Mouse (Mus musculus) forebrain, embryonic 14.5 days (tissue): ENCODE data around the gene Ntmt1. TPM values are rescaled to one million over a fixed set of nuclear protein-coding genes. Genes with fewer than 3 reads are reported as not detected.

ENCODE experiments used
- ATAC-seq: fragments of 200-750 bp; cut with Nextera tagmentation; 2 replicates; pipeline ENCODE4 v1.8.0; 2017; ENCODE audit warnings: mild to moderate bottlenecking, moderate library complexity
- DNase-seq: peaks from one replicate; pipeline ENCODE4 v3.0.0-alpha.2; 2015; ENCODE audit warnings: low spot score
- H3K27ac ChIP-seq: fragments of 300-500 bp; sonication (generic); 2 replicates; pipeline ENCODE4 v1.5.1; 2014; ENCODE audit warnings: low read depth, mild to moderate bottlenecking, control low read depth, low read length, moderate library complexity
- H3K27me3 ChIP-seq: fragments of 300-500 bp; sonication (generic); replicated peaks from 2 replicates; pipeline ENCODE4 v1.6.1; 2014; ENCODE audit warnings: low read length, control low read depth, mixed read lengths; ENCODE audit not compliant: control insufficient read depth, insufficient read depth
- H3K36me3 ChIP-seq: fragments of 300-500 bp; sonication (generic); 2 replicates; pipeline ENCODE4 v1.6.1; 2014; ENCODE audit warnings: low read length, control low read depth; ENCODE audit not compliant: control insufficient read depth, insufficient read depth
- H3K4me1 ChIP-seq: fragments of 300-500 bp; sonication (generic); 2 replicates; pipeline ENCODE4 v1.6.1; 2014; ENCODE audit warnings: antibody characterized with exemption, low read length, control low read depth; ENCODE audit not compliant: control insufficient read depth, insufficient read depth
- H3K4me2 ChIP-seq: fragments of 300-500 bp; sonication (generic); 2 replicates; pipeline ENCODE4 v1.6.1; 2014; ENCODE audit warnings: mild to moderate bottlenecking, control low read depth, low read length
- H3K4me3 ChIP-seq: fragments of 300-500 bp; sonication (generic); 2 replicates; pipeline ENCODE4 v1.5.1; 2014; ENCODE audit warnings: low read depth, low read length, control low read depth
- H3K9ac ChIP-seq: fragments of 300-500 bp; sonication (generic); 2 replicates; pipeline ENCODE4 v1.6.1; 2014; ENCODE audit warnings: mild to moderate bottlenecking, low read length, control low read depth, moderate library complexity
- H3K9me3 ChIP-seq: fragments of 300-500 bp; sonication (generic); replicated peaks from 2 replicates; pipeline ENCODE4 v1.6.1; 2016; ENCODE audit warnings: low read length, control low read depth, mixed read lengths; ENCODE audit not compliant: control insufficient read depth
- WGBS: fragments of 180-500 bp; shearing (Covaris S2); extraction: QIAGEN DNeasy Blood & Tissue Kit; methylation state at CpG from one replicate; pipeline ENCODE4 v1.1.7; 2014; 5-methylcytosine and 5-hydroxymethylcytosine counted together
- polyA plus RNA-seq: library from polyadenylated mRNA; unstranded; fragments of >200 nt; fragmentation: Nextera tagmentation; extraction: Ambion mirVana; gene quantifications from 2 replicates; pipeline ENCODE4 v1.2.1, GENCODE M21; 2014

Ntmt1 gene
- polyA plus RNA-seq, 1 experiment from 2014 or later, result 139 TPM

DNA sequence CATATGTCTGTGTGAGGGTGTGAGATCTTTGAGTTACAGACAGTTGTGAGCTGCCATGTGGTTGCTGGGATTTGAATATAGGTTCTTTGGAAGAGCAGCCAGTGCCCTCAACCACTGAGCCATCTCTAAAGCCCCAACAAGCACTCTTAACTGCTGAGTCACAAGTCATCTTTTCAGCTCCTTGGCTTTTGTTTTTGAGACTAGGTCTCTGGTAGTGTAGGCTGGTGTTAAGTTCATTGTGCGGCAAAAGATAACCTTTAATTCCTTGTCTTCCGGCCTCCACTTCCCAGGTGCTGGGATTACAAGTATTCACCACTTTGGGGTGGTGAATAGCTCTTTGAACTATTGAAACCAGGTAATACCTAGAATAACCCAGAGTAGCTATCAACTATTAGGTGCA is 1.6 kb upstream of the Ntmt1 start:
- H3K9me3 ChIP-seq, result no peaks in the 10 kb centered on the region
- H3K4me2 ChIP-seq, result no peak overlapping the region
- H3K4me3 ChIP-seq, result no peak overlapping the region
- ATAC-seq (no peak), DNase-seq (no peak)
- no peak overlapping the region for H3K27ac ChIP-seq
- WGBS, result 95% methylated on average over 2 of the region's 2 CpGs
- 0 out of 2 replicates have a peak, but pooled peaks cover 5% of the 10 kb centered on the region for H3K27me3 ChIP-seq
- no peak overlapping the region for H3K9ac ChIP-seq
- no peaks in the 10 kb centered on the region for H3K36me3 ChIP-seq
- H3K4me1 ChIP-seq, result peaks cover 21% of the 10 kb centered on the region

DNA sequence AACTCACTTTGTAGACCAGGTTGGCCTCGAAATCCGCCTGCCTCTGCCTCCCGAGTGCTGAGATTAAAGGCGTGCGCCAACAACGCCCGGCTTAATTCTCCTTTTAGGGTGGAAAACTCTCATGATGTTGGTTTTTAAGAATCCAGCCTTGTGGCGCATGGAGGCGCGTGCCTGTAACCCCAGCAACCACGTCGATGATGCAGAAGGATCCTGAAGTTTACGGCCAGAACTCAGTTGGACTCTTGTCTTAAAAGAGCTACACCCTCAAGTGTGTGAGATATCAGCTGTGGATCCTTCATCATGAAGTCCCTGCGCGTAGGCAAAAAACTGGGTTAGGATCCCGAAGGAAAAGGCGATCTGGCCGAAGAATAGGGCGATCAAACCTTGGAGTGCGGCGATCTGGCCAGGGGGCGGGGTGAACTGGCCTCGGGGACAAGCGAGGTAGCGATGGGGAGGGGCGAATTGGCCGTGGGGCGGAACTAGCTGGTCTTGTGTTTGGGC is 429 bp upstream of the Ntmt1 start:
- no peak for DNase-seq
- WGBS, result 9% methylated on average over 28 of the region's 28 CpGs

DNA sequence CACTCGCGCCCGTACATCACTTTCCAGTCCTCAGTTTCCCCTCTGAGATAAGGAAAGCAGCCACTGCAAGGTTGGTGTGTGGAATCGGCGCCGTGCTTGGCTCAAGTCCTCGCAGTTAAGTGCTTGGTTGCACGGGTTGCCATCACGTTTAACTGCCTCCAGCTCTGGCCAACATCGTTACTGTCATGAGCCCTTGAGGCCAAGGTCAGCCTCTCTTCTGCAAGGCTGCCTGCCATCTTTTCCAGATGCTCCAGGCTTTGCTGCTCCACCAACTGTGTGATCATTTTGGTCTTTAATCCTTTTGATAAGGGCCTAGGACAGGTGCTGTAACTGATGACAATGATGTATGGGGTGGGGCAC is 650 bp downstream of the Ntmt1 start:
- Histone ChIP-seq H3K4me1 (peaks cover 18% of the 10 kb centered on the region), H3K4me2 (peak overlapping the region; percentile 91), H3K9ac (peak overlapping the region; percentile 94), H3K36me3 (peaks cover 11% of the 10 kb centered on the region), H3K27ac (peak overlapping the region; percentile 82), H3K27me3 (no peaks in the 10 kb centered on the region), H3K9me3 (no peaks in the 10 kb centered on the region), H3K4me3 (peak overlapping the region; percentile 90)
- DNase-seq (peak; percentile 42), ATAC-seq (peak; percentile 10; the same call in 1 of the 2 replicates)
- 8% methylated on average over 10 of the region's 10 CpGs for WGBS

More for the DNA sequence above, 429 bp upstream of the Ntmt1 start:
- Histone ChIP-seq H3K27ac (peak overlapping the region; percentile 82), H3K4me1 (peaks cover 18% of the 10 kb centered on the region), H3K9ac (peak overlapping the region; percentile 94), H3K4me2 (peak overlapping the region; percentile 91), H3K36me3 (peaks cover 6% of the 10 kb centered on the region; the same call in 1 of the 2 replicates), H3K27me3 (0 out of 2 replicates have a peak, but pooled peaks cover under 1% of the 10 kb centered on the region), H3K9me3 (no peaks in the 10 kb centered on the region), H3K4me3 (peak overlapping the region; percentile 90)
- ATAC-seq, result no peak

DNA sequence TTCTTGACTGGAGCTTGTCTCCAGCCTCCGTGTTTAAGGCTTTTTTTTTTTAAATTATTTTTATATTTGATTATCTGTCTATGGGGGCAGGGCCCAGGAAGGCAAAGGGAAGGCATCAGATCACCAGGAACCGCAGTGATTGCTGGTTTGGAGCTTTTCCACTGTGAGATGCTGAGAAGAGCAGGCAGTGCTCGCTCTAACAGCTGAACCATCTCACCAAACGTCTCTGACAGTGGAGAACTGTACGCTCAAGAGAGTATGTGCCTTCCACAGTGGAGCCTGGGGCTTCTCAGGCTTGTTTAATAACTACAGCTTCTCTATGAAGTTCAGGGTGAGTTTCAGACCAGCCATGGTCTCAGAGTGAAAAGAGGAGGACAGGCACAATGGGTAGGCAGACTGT is 1.9 kb downstream of the Ntmt1 start:
- no peak overlapping the region for H3K27ac ChIP-seq
- H3K36me3 ChIP-seq, result peaks cover 24% of the 10 kb centered on the region
- ATAC-seq, result no peak
- WGBS, result 88% methylated on average over 5 of the region's 5 CpGs
- no peak for DNase-seq
- no peak overlapping the region for H3K4me3 ChIP-seq
- peaks cover 18% of the 10 kb centered on the region for H3K4me1 ChIP-seq
- 0 out of 2 replicates have a peak overlapping the region, but pooled peaks have one; percentile 33 for H3K9ac ChIP-seq
- H3K27me3 ChIP-seq, result no peaks in the 10 kb centered on the region
- no peaks in the 10 kb centered on the region for H3K9me3 ChIP-seq
- peak overlapping the region; percentile 91 for H3K4me2 ChIP-seq

DNA sequence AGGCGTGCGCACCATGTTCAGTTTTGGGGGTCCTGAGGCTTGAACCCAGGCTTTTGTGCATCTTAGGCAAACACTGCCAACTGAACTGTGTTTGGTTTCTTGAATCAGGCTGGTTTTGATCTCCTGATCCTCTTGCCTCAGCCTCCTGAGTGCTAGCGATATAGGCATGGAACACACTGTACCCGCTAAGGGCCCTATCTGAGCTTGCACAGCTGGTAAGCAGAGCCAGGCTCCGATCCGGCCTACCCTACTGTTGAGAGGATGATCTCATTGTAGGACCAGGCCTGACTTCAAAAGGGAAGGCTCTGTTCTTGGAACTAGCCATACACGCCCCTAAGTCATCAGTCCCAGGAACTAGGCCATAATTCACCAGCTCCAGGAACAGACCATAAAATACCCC is 2.9 kb downstream of the Ntmt1 start:
- DNase-seq (no peak), ATAC-seq (no peak)
- H3K36me3 ChIP-seq, result peaks cover 34% of the 10 kb centered on the region
- H3K27ac ChIP-seq, result no peak overlapping the region
- H3K4me2 ChIP-seq, result no peak overlapping the region
- H3K4me3 ChIP-seq, result no peak overlapping the region
- peaks cover 18% of the 10 kb centered on the region for H3K4me1 ChIP-seq
- WGBS, result 92% methylated on average over 7 of the region's 7 CpGs
- peak overlapping the region; percentile 32; the same call in 1 of the 2 replicates for H3K9ac ChIP-seq
- no peaks in the 10 kb centered on the region for H3K27me3 ChIP-seq
- H3K9me3 ChIP-seq, result no peaks in the 10 kb centered on the region

DNA sequence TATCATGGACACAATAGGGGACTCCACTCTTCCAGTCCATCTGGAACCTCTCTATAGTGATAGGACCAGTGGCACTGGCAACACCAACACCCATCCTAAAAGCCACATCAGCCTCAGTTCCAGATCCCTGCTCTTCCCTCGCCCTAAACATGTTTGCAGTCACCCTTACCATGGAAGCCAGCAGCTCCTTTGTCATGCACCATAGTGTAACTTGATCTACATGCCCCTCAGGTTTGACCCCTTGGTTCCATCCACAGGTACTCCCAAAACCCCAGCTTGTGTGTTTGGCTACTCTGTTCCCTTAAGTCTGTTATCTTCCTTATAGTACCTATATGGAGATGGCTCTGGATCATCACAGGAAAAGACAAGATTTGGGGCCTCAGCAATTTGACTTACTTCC is 8.8 kb downstream of the Ntmt1 start:
- 84% methylated on average over 1 of the region's 1 CpGs for WGBS
- no peak overlapping the region for H3K27ac ChIP-seq
- no peaks in the 10 kb centered on the region for H3K27me3 ChIP-seq
- no peak overlapping the region for H3K4me3 ChIP-seq
- no peaks in the 10 kb centered on the region for H3K4me1 ChIP-seq
- no peak overlapping the region for H3K4me2 ChIP-seq
- ATAC-seq (no peak), DNase-seq (no peak)
- H3K9me3 ChIP-seq, result no peaks in the 10 kb centered on the region
- no peak overlapping the region for H3K9ac ChIP-seq
- H3K36me3 ChIP-seq, result peaks cover 75% of the 10 kb centered on the region

DNA sequence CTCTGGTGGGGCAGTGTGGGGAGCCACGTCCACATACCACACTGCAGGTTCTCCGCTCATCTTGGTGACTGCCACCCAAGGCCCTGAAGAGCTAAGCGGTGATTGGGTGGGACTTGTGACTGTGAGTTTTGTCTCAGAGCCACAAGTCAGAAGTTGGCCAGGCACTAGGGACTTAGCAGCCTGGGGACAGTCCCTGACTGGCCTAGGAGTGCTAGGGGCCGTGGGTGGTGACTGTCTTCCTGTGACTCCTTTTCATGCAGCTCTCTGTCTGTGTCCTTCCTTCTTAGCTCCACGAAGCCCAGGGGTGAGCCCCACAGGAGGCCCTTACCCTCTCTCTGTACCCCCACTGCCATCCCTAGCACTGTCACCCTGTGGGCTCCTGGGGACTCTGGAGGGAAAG is 12.2 kb downstream of the Ntmt1 start:
- no peak for ATAC-seq
- 92% methylated on average over 5 of the region's 5 CpGs for WGBS
- Histone ChIP-seq H3K4me1 (no peaks in the 10 kb centered on the region), H3K4me2 (no peak overlapping the region), H3K27me3 (no peaks in the 10 kb centered on the region), H3K4me3 (no peak overlapping the region), H3K9me3 (no peaks in the 10 kb centered on the region), H3K27ac (no peak overlapping the region), H3K9ac (no peak overlapping the region), H3K36me3 (peaks cover 83% of the 10 kb centered on the region)
- DNase-seq, result no peak

DNA sequence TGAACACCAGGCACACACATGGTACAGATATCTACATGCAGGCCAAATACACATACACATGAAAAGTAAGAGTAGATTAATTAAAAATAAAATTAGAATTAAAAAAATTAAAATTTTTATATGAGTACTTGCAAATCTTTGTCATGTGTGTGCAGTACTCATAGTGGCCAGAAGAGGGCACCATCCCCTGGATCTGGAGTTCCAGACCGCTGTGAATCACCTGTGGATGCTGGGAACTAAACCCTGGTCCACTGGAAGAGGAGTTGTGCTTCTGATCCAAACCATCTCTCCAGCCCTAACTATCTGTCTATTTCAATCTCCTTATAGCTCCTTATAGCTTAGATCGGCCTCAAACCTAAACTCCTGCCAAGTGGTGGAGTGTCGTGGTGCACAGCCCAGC is 13.4 kb downstream of the Ntmt1 start:
- H3K36me3 ChIP-seq, result peaks cover 83% of the 10 kb centered on the region
- no peak overlapping the region for H3K9ac ChIP-seq
- no peak for ATAC-seq

DNA sequence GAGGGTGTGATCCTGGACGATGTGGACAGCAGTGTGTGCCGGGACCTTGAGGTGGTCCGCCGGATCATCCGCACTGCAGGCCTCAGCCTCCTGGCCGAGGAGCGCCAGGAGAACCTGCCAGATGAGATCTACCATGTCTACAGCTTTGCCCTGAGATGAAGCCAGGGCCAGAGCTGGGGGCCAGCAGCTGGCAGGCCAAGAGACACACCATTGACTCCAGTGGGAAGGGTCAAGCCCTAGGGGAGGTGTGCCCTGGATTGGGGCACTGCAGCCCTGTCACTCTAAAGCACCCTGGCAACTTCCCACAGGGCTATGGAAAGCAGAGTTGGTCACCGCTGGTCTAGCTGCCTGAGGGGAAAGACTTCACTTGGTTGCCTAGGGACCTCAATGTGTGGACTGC is 14.8 kb downstream of the Ntmt1 start:
- no peak overlapping the region for H3K27ac ChIP-seq
- no peak for ATAC-seq
- DNase-seq, result no peak
- peaks cover 79% of the 10 kb centered on the region for H3K36me3 ChIP-seq
- H3K27me3 ChIP-seq, result no peaks in the 10 kb centered on the region
- no peak overlapping the region for H3K4me3 ChIP-seq
- WGBS, result 93% methylated on average over 8 of the region's 8 CpGs
- no peak overlapping the region for H3K9ac ChIP-seq
- H3K4me2 ChIP-seq, result no peak overlapping the region
- peaks cover 7% of the 10 kb centered on the region for H3K4me1 ChIP-seq
- no peaks in the 10 kb centered on the region for H3K9me3 ChIP-seq

More for the DNA sequence above, 13.4 kb downstream of the Ntmt1 start:
- no peak overlapping the region for H3K4me3 ChIP-seq
- no peaks in the 10 kb centered on the region for H3K27me3 ChIP-seq
- H3K27ac ChIP-seq, result no peak overlapping the region
- no peak for DNase-seq
- no peaks in the 10 kb centered on the region for H3K9me3 ChIP-seq
- no peak overlapping the region for H3K4me2 ChIP-seq
- WGBS, result 99% methylated on average over 3 of the region's 3 CpGs
- no peaks in the 10 kb centered on the region for H3K4me1 ChIP-seq
